Mouse (Mus musculus): ENCODE measurements around the gene Tubb5.
"Not testable (repeated sequence)": the region's sequence is repeated elsewhere in the genome, so short reads cannot be mapped to it uniquely, and the experiment has no call there.

The Tubb5 gene

GRCm38 (mm10) chr17:35860831-35861197, 22.7 kb upstream of the Tubb5 start:
- no peak for DNase-seq (ENCODE audit: low read depth, low spot score)

- DNase-seq (ENCODE audit: low read depth, low spot score) = no peak
Observed at GRCm38 (mm10) chr17:35859835-35860234, 21.7 kb upstream of the Tubb5 start.

GRCm38 (mm10) chr17:35859371-35859770, 21.3 kb upstream of the Tubb5 start:
- DNase-seq (ENCODE audit: low read depth, low spot score) = no peak

GRCm38 (mm10) chr17:35850974-35851373, 12.9 kb upstream of the Tubb5 start:
- DNase-seq (ENCODE audit: low read depth, low spot score) = no peak

GRCm38 (mm10) chr17:35848112-35848511, 10.0 kb upstream of the Tubb5 start:
- no peak for DNase-seq (ENCODE audit: low read depth, low spot score)

- no peak for DNase-seq (ENCODE audit: low read depth, low spot score)
Observed at GRCm38 (mm10) chr17:35843514-35843913, 5.4 kb upstream of the Tubb5 start.

GRCm38 (mm10) chr17:35842006-35842405, 3.9 kb upstream of the Tubb5 start:
- DNase-seq (ENCODE audit: low read depth, low spot score) = no peak

- DNase-seq (ENCODE audit: low read depth, low spot score) = peak; percentile 100
Observed at GRCm38 (mm10) chr17:35841076-35841950, 3.2 kb upstream of the Tubb5 start, which contains the start of gene Mdc1. Mdc1 (plus strand) TSS chr17:35841515.

GRCm38 (mm10) chr17:35840561-35840960, 2.5 kb upstream of the Tubb5 start:
- no peak for DNase-seq (ENCODE audit: low read depth, low spot score)

GRCm38 (mm10) chr17:35839002-35839401, 896 bp upstream of the Tubb5 start:
- not testable (repeated sequence) for DNase-seq (ENCODE audit: low read depth, low spot score)

GRCm38 (mm10) chr17:35838570-35838969, 464 bp upstream of the Tubb5 start:
- DNase-seq (ENCODE audit: low read depth, low spot score) = no peak

GRCm38 (mm10) chr17:35837487-35837886, 619 bp downstream of the Tubb5 start:
- no peak for DNase-seq (ENCODE audit: low read depth, low spot score)

GRCm38 (mm10) chr17:35836991-35837422, 1.1 kb downstream of the Tubb5 start:
- no peak for DNase-seq (ENCODE audit: low read depth, low spot score)

- peak; percentile 83 for DNase-seq (ENCODE audit: low read depth, low spot score)
Observed at GRCm38 (mm10) chr17:35836178-35836965, 1.7 kb downstream of the Tubb5 start.

- no peak for DNase-seq (ENCODE audit: low read depth, low spot score)
Observed at GRCm38 (mm10) chr17:35835424-35836140, 2.5 kb downstream of the Tubb5 start.

GRCm38 (mm10) chr17:35834696-35835422, 3.2 kb downstream of the Tubb5 start:
- no peak for DNase-seq (ENCODE audit: low read depth, low spot score)

- DNase-seq (ENCODE audit: low read depth, low spot score) = no peak
Observed at GRCm38 (mm10) chr17:35833894-35834293, 4.2 kb downstream of the Tubb5 start.

- no peak for DNase-seq (ENCODE audit: low read depth, low spot score)
Observed at GRCm38 (mm10) chr17:35833239-35833751, 4.8 kb downstream of the Tubb5 start.

GRCm38 (mm10) chr17:35832400-35833238, 5.5 kb downstream of the Tubb5 start:
- no peak for DNase-seq (ENCODE audit: low read depth, low spot score)

- DNase-seq (ENCODE audit: low read depth, low spot score) = no peak
Observed at GRCm38 (mm10) chr17:35829737-35830136, 8.4 kb downstream of the Tubb5 start.

Measured in telencephalon, adult 2 months (tissue).